8 mouse cellular contexts compared by ENCODE assay signal in genomic region chr6:112133522-112133921, GRCm38 (mm10).
DNase-seq lines count a peak whose midpoint lies in the region; ATAC-seq lines count a peak whose summit lies in the region.

No protein-coding gene starts in this region.

- intact Hi-C loops in left cerebral cortex, postnatal 14 days (cut with DNase I), result no loop called here

- no peak for ATAC-seq in cerebellum, adult (ENCODE audit: insufficient number of reproducible peaks, low FRiP score, low TSS enrichment)

- DNase-seq in cerebellum, postnatal 25 days, result peak; percentile 6 to 21
- DNase-seq in left cerebral cortex, postnatal 14 days (ENCODE audit: low spot score in 2 of 2), result peak; percentile 9 to 15
- DNase-seq in left cerebral cortex, adult 11 months (ENCODE audit: low spot score), result no peak
- peak; percentile 28 for DNase-seq in adrenal gland, postnatal 25 days
- peak; percentile 5 to 37 for DNase-seq in kidney, postnatal 36 days
- peak; percentile 76 for DNase-seq in testis, postnatal 10 days (ENCODE audit: low spot score)
- no peak for DNase-seq in spleen, postnatal 4 days (ENCODE audit: low spot score in 2 of 2)

Comparison
In these comparisons a context has a peak if more than half of its experiments do, and no peak if none do; other contexts are left out.
1. DNase-seq: peak in cerebellum, postnatal 25 days (2 of 2), left cerebral cortex, postnatal 14 days (2 of 2), adrenal gland, postnatal 25 days (single experiment), kidney, postnatal 36 days (2 of 2) and testis, postnatal 10 days (single experiment); none in left cerebral cortex, adult 11 months (single experiment) and spleen, postnatal 4 days (0 of 2).